Mouse (Mus musculus) heart, embryonic 11.5 days (tissue): Measurements from ENCODE around the gene Klb. TPM values are rescaled to one million over a fixed set of nuclear protein-coding genes. Genes with fewer than 3 reads are reported as not detected.
"Not testable (repeated sequence)": the region's sequence is repeated elsewhere in the genome, so short reads cannot be mapped to it uniquely, and the experiment has no call there.

ENCODE experiments used
- ATAC-seq: fragments of 200-750 bp; cut with Nextera tagmentation; replicated peaks from 2 replicates; pipeline ENCODE4 v1.8.0; 2017; ENCODE audit warnings: moderate library complexity; ENCODE audit not compliant: insufficient number of reproducible peaks, low FRiP score, low TSS enrichment
- H3K27ac ChIP-seq: fragments of 300-500 bp; sonication (generic); 2 replicates; pipeline ENCODE4 v1.5.1; 2014; ENCODE audit warnings: mild to moderate bottlenecking, low read depth, low read length
- H3K27me3 ChIP-seq: fragments of 300-500 bp; sonication (generic); 2 replicates; pipeline ENCODE4 v1.6.1; 2014; ENCODE audit warnings: mild to moderate bottlenecking, low read length, mixed read lengths; ENCODE audit not compliant: control insufficient read depth, insufficient read depth
- H3K36me3 ChIP-seq: fragments of 300-500 bp; sonication (generic); 2 replicates; pipeline ENCODE4 v1.6.1; 2014; ENCODE audit warnings: mild to moderate bottlenecking, low read length, moderate library complexity, mixed read lengths; ENCODE audit not compliant: control insufficient read depth, insufficient read depth
- H3K4me1 ChIP-seq: fragments of 300-500 bp; sonication (generic); 2 replicates; pipeline ENCODE4 v1.6.1; 2014; ENCODE audit warnings: low read length; ENCODE audit not compliant: control insufficient read depth, insufficient read depth
- H3K4me2 ChIP-seq: fragments of 300-500 bp; sonication (generic); 2 replicates; pipeline ENCODE4 v1.6.1; 2014; ENCODE audit warnings: mild to moderate bottlenecking, moderate library complexity
- H3K4me3 ChIP-seq: fragments of 300-500 bp; sonication (generic); 2 replicates; pipeline ENCODE4 v1.5.1; 2014; ENCODE audit warnings: low read depth, low read length
- H3K9ac ChIP-seq: fragments of 300-500 bp; sonication (generic); 2 replicates; pipeline ENCODE4 v1.6.1; 2014; ENCODE audit warnings: mild to moderate bottlenecking, low read depth, low read length, moderate library complexity
- H3K9me3 ChIP-seq: fragments of 300-500 bp; sonication (generic); replicated peaks from 2 replicates; pipeline ENCODE4 v1.6.1; 2016; ENCODE audit warnings: low read length; ENCODE audit not compliant: control insufficient read depth
- WGBS: fragments of 180-500 bp; shearing (Covaris S2); extraction: QIAGEN DNeasy Blood & Tissue Kit; methylation state at CpG from one replicate; pipeline ENCODE4 v1.1.7; 2014; ENCODE audit not compliant: insufficient replicate concordance; 5-methylcytosine and 5-hydroxymethylcytosine counted together
- polyA plus RNA-seq: library from polyadenylated mRNA; unstranded; fragments of >200 nt; fragmentation: Nextera tagmentation; extraction: Ambion mirVana; gene quantifications from 2 replicates; pipeline ENCODE4 v1.2.1, GENCODE M21; 2014

Klb gene
- 0.07 and 0.29 TPM in 2 replicates for polyA plus RNA-seq

- Histone ChIP-seq H3K27ac (no peak within 1 kb of the TSS), H3K36me3 (no peaks in the 10 kb centered on the region), H3K9me3 (no peaks in the 10 kb centered on the region), H3K9ac (peak within 1 kb of the TSS; percentile 31), H3K4me2 (peak within 1 kb of the TSS; percentile 56), H3K27me3 (no peaks in the 10 kb centered on the region), H3K4me3 (no peak within 1 kb of the TSS), H3K4me1 (no peaks in the 10 kb centered on the region)
- WGBS, result 41% methylated on average over 15 of the region's 15 CpGs
- no peak for ATAC-seq
Measured at GRCm38 (mm10) chr5:65348168-65348567, at the start of gene Klb. TSS of gene Klb (plus strand) at chr5:65348314.

GRCm38 (mm10) chr5:65299623-65300022 lies 48.5 kb upstream of the Klb start:
- not testable (repeated sequence) for H3K4me1 ChIP-seq, H3K4me3 ChIP-seq, H3K9ac ChIP-seq, H3K4me2 ChIP-seq, H3K27me3 ChIP-seq, H3K27ac ChIP-seq, ATAC-seq, H3K9me3 ChIP-seq
- WGBS, result 86% methylated on average over 1 of the region's 1 CpGs
- H3K36me3 ChIP-seq, result peaks cover 13% of the 10 kb centered on the region

- H3K27ac ChIP-seq, result no peak overlapping the region
- H3K4me1 ChIP-seq, result no peaks in the 10 kb centered on the region
- 91% methylated on average over 9 of the region's 9 CpGs for WGBS
- H3K27me3 ChIP-seq, result no peaks in the 10 kb centered on the region
- H3K4me3 ChIP-seq, result no peak overlapping the region
- ATAC-seq, result no peak
- H3K36me3 ChIP-seq, result peaks cover 13% of the 10 kb centered on the region
- H3K9ac ChIP-seq, result no peak overlapping the region
- no peak overlapping the region for H3K4me2 ChIP-seq
- H3K9me3 ChIP-seq, result no peaks in the 10 kb centered on the region
Measured at GRCm38 (mm10) chr5:65300121-65300520, 48.0 kb upstream of the Klb start.

- H3K36me3 ChIP-seq, result peaks cover 7% of the 10 kb centered on the region
- whole genome bisulfite sequencing, result 78% methylated on average over 9 of the region's 9 CpGs
Measured at GRCm38 (mm10) chr5:65305516-65305915, 42.6 kb upstream of the Klb start.

GRCm38 (mm10) chr5:65308208-65308607 lies 39.9 kb upstream of the Klb start:
- Histone ChIP-seq H3K27me3 (no peaks in the 10 kb centered on the region), H3K36me3 (peaks cover 9% of the 10 kb centered on the region), H3K9me3 (no peaks in the 10 kb centered on the region), H3K9ac (no peak overlapping the region), H3K4me2 (no peak overlapping the region), H3K27ac (no peak overlapping the region), H3K4me1 (no peaks in the 10 kb centered on the region), H3K4me3 (no peak overlapping the region)
- WGBS, result 93% methylated on average over 7 of the region's 7 CpGs
- ATAC-seq, result no peak

More at GRCm38 (mm10) chr5:65305516-65305915, 42.6 kb upstream of the Klb start:
- ATAC-seq, result no peak
- Histone ChIP-seq H3K4me3 (no peak overlapping the region), H3K4me2 (no peak overlapping the region), H3K27me3 (no peaks in the 10 kb centered on the region), H3K9ac (no peak overlapping the region), H3K9me3 (no peaks in the 10 kb centered on the region), H3K27ac (no peak overlapping the region), H3K4me1 (no peaks in the 10 kb centered on the region)

- Histone ChIP-seq H3K27me3 (no peaks in the 10 kb centered on the region), H3K4me1 (no peaks in the 10 kb centered on the region), H3K4me3 (no peak overlapping the region), H3K9me3 (no peaks in the 10 kb centered on the region), H3K9ac (no peak overlapping the region), H3K36me3 (peaks cover 9% of the 10 kb centered on the region), H3K4me2 (no peak overlapping the region), H3K27ac (no peak overlapping the region)
- no peak for ATAC-seq
- 92% methylated on average over 3 of the region's 3 CpGs for WGBS
Measured at GRCm38 (mm10) chr5:65308866-65309265, 39.2 kb upstream of the Klb start.

GRCm38 (mm10) chr5:65319176-65319575 lies 28.9 kb upstream of the Klb start:
- H3K9ac ChIP-seq, result no peak overlapping the region
- H3K27ac ChIP-seq, result no peak overlapping the region
- H3K27me3 ChIP-seq, result no peaks in the 10 kb centered on the region
- H3K36me3 ChIP-seq, result peaks cover 3% of the 10 kb centered on the region; the same call in 1 of the 2 replicates
- 84% methylated on average over 9 of the region's 9 CpGs for WGBS
- H3K4me2 ChIP-seq, result no peak overlapping the region
- no peaks in the 10 kb centered on the region for H3K4me1 ChIP-seq
- no peak overlapping the region for H3K4me3 ChIP-seq
- H3K9me3 ChIP-seq, result no peaks in the 10 kb centered on the region
- ATAC-seq, result no peak

- no peaks in the 10 kb centered on the region for H3K27me3 ChIP-seq
- no peak overlapping the region for H3K4me2 ChIP-seq
- no peak overlapping the region for H3K27ac ChIP-seq
- H3K9me3 ChIP-seq, result no peaks in the 10 kb centered on the region
- ATAC-seq, result no peak
- H3K4me3 ChIP-seq, result no peak overlapping the region
- H3K9ac ChIP-seq, result no peak overlapping the region
- H3K36me3 ChIP-seq, result no peaks in the 10 kb centered on the region
- H3K4me1 ChIP-seq, result peaks cover 5% of the 10 kb centered on the region; the same call in 1 of the 2 replicates
- 82% methylated on average over 10 of the region's 10 CpGs for WGBS
Measured at GRCm38 (mm10) chr5:65322165-65322564, 25.9 kb upstream of the Klb start.

GRCm38 (mm10) chr5:65324271-65324670 lies 23.8 kb upstream of the Klb start:
- no peak overlapping the region for H3K9ac ChIP-seq
- no peaks in the 10 kb centered on the region for H3K9me3 ChIP-seq
- H3K4me3 ChIP-seq, result no peak overlapping the region
- H3K4me1 ChIP-seq, result peaks cover 5% of the 10 kb centered on the region; the same call in 1 of the 2 replicates
- H3K4me2 ChIP-seq, result no peak overlapping the region
- H3K27me3 ChIP-seq, result no peaks in the 10 kb centered on the region
- no peak for ATAC-seq
- H3K36me3 ChIP-seq, result no peaks in the 10 kb centered on the region
- no peak overlapping the region for H3K27ac ChIP-seq
- 93% methylated on average over 3 of the region's 3 CpGs for WGBS
